Mouse (Mus musculus) testis, adult 2 months (tissue): ENCODE measurements at regions not wholly inside any gene's neighbourhood (a gene's known extent, or its start where the extent isn't known, plus 50 kb on each side); places are given as distances from the start of the nearest gene placed in this dataset.

ENCODE experiments used
- CTCF ChIP-seq: fragments of 200-500 bp; IDR thresholded peaks from 2 replicates; pipeline ENCODE4 v1.5.1; 2012; ENCODE audit warnings: low read depth, mild to moderate bottlenecking, inconsistent platforms, low read length, moderate library complexity; ENCODE audit not compliant: control insufficient read depth, insufficient read depth, insufficient replicate concordance
- POLR2A ChIP-seq: fragments of 200-500 bp; IDR thresholded peaks from 2 replicates; pipeline ENCODE4 v1.6.1; 2012; ENCODE audit warnings: low read depth, mild to moderate bottlenecking, inconsistent platforms, low read length, moderate library complexity; ENCODE audit not compliant: control insufficient read depth

- TF ChIP-seq POLR2A (no peak), CTCF (no peak)
Observed at GRCm38 (mm10) chr10:96237572-96238130, 101.2 kb downstream of the Gm5426 start.
